Mouse (Mus musculus): ENCODE results near the gene Igfbp1. TPM values are rescaled to one million over a fixed set of nuclear protein-coding genes. Genes with fewer than 3 reads are reported as not detected.

Igfbp1 gene
- total RNA-seq, 2 experiments from 2014 or later = not detected

DNA sequence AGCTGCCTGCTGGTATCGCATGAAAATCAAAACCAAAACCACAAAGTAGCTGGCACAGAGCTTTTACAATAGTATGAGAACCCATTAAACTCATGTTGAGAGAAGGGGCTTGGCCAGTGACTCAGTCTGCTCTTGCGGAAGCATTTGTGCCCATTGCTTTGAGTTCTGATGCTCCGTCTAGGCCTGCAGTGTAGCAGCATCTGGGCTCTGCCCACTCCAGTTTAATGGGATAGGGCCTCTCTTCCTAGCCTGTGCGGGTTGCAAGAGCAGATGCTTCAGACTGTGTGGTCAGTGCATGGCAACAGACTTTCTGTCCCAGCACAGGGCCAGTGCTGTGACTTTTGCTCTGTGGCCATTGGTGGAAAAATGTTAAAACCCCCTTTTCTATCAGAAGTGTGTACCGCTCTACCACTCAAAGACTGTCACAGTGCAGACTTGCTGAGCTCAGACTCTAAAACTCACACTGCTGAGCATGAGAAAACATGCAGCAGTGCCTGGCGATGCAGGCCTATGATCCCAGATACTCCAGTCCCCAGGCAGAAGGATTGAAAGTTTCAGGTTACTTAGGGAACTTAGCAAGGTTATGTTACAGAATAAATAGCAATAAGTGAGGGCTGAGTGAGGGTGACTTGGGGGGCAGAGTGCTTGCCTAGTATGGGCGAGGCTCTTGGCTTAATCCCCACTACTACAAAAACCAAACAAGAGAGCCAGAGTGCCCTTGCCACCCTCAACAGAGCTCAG, 29.4 kb downstream of the Igfbp1 start:
- no peak for DNase-seq
- intact Hi-C loops (cut with DNase I) = no loop called here

- intact Hi-C loops (cut with DNase I) = no loop called here
These were observed 30.5 kb downstream of the Igfbp1 start for GRCm38 (mm10) chr11:7228107-7228506.

GRCm38 (mm10) chr11:7230000-7230399, 32.4 kb downstream of the Igfbp1 start:
- no peak for DNase-seq
- intact Hi-C loops (cut with DNase I) = no loop called here

More at GRCm38 (mm10) chr11:7228107-7228506, 30.5 kb downstream of the Igfbp1 start:
- DNase-seq = no peak

DNA sequence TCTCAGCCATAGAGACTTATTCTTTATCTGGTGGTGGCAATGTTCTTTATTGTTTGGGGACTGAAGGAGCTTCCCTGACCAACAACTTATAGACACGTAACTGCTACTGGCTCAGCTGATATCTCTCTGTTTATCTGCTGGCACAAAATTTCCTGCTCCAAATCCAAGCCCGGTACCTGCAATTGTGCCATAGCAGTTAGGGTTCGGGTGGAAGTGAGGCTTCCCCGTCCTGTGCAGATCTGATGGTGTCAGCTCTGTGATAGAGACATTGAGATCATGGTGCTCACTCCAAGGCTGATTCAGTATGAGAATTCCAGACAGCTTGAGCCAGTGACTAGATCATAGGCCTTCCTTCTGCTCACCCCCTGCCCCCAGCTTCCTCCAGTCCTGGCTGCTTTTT, 34.4 kb downstream of the Igfbp1 start:
- no peak for DNase-seq
- intact Hi-C loops (cut with DNase I) = no loop called here

GRCm38 (mm10) chr11:7233333-7233732, 35.8 kb downstream of the Igfbp1 start:
- intact Hi-C loops (cut with DNase I) = no loop called here
- DNase-seq = no peak

DNA sequence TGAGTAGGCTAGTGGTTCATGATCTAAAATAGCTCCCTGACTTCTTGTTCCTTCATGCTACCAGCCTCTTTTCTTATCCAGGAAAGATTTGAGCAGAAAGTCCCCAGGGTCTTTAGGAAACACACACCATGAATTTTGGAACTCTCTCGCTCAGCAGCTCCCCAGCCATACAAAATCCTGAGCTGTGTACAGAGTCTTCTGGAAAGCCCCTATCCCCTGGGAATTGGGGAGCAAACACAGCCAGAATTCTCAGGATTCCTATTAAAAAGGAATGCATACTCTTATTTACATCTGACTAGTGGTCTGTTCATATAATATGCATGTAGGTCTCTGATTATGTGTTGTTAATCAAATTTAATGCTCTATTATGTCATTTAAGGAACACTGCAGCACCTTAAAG, 36.9 kb downstream of the Igfbp1 start:
- no peak for DNase-seq
- intact Hi-C loops (cut with DNase I) = no loop called here

- intact Hi-C loops (cut with DNase I) = no loop called here
- no peak for DNase-seq
These were observed 37.5 kb downstream of the Igfbp1 start for GRCm38 (mm10) chr11:7234981-7235609.

DNA sequence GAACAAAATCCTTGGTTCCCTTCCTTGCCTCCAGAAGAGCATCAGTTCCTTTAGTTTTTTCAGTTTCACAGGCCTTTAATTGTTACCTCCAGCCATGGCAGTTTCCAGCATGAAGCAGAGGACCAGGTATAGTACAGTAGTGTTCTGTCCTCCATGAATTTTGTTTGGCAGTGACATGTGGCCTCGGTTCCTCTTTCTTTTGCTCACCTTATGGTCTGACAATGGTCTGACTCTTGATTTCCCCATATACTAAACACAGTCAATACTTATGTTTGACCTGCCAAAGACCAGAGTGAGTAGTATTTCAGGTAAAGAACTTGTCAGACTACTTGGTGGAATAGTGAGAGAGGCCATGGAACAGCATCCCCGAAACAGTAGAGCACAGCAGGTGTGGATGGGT, 39.2 kb downstream of the Igfbp1 start:
- intact Hi-C loops (cut with DNase I) = no loop called here

DNA sequence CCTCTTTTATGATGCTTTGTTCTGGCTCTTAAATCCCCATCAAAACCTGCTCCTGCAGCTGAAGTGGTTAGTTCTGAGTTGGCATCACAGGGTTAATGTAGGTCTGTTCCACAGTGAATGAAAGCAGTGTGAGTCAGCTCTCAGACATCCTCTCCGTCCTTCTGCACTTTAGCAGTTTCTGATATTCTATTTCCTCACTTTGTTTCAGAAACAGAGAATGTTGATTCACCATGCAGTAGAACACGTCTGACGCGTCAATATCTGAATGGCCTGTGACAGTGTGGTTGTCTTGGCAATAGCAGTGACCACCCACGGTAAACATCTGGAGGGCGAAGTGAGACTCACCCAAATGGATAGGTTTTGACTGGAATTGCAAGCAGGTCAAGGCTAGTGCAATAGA, 40.1 kb downstream of the Igfbp1 start:
- intact Hi-C loops (cut with DNase I) = no loop called here
- no peak for DNase-seq

More for the DNA sequence above, 39.2 kb downstream of the Igfbp1 start:
- DNase-seq = no peak

DNA sequence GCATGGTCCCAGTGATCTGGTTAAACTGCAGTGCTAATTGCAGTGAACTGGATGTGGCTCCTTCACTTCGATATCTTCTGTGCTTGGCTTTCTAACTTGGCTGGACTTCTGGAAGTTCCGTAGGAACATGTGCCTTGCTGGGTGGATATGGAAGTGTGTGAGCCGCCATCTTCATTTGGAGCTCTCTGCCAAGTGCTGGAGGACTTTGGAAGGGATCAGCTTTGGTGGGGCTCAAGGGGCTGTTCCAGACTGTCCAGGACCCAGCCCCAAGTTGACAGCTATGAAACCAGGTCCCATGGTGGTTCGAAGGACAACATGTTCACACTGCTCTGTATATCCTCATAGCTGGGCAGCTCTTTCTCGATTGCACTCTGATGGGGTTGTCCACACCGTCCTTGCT, 41.0 kb downstream of the Igfbp1 start:
- DNase-seq = no peak
- intact Hi-C loops (cut with DNase I) = no loop called here

GRCm38 (mm10) chr11:7239041-7239740, 41.6 kb downstream of the Igfbp1 start:
- no peak for DNase-seq
- intact Hi-C loops (cut with DNase I) = no loop called here

DNA sequence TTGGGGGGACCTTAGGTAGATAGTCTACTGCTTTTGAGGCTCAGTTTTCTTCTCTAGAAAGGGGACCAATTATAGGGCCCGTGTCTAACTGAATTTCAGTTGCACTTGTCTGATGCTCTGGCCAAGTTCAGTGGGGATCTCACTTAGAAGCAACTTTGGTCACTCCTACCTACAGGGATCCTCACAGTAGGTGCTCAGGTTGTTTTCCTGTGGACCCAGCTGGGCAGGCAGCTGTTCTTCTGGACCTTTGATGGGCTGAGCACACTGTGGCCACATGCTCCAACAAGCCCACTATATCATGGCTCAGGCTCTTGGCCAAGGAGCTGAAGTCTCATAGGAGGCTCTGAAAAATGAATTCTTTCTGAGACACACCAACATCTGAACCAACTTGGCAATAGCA, 47.2 kb downstream of the Igfbp1 start:
- DNase-seq = no peak
- intact Hi-C loops (cut with DNase I) = no loop called here

DNA sequence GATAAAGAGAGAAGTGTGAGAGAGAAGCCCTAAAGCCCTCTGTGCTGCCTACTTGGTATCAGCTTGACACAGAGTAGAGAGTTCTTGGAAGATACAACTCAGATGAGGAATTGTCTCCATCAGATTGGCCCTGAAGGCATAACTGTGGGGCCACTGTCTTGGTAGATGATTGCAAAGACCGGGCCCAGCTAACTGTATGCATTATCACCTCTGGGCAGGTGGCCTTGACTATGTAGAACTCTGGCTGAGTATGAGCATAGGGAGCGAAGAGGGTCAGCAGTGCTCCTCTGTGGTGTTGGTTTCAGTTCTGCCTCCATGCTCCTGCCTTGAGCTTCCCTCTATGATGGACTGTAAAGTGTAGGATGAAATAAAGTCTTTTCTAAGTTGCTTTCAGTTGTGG, 52.8 kb downstream of the Igfbp1 start:
- no peak for DNase-seq
- intact Hi-C loops (cut with DNase I) = no loop called here

GRCm38 (mm10) chr11:7250870-7251269, 53.3 kb downstream of the Igfbp1 start:
- DNase-seq = no peak
- intact Hi-C loops (cut with DNase I) = no loop called here

Other genes with a start within 250 kb of the Igfbp1 start
- gene Adcy1, start 134.3 kb upstream of the Igfbp1 start, total RNA-seq (2021) = 1 to 10 TPM; 1.6 to 2.0 TPM
- gene Gm11985, start 9.2 kb upstream of the Igfbp1 start, total RNA-seq (2021) = not detected
- gene Igfbp3, start 16.1 kb downstream of the Igfbp1 start, total RNA-seq (2021) = 10 to 100 TPM; 28.9 to 31.0 TPM